Mouse (Mus musculus) C2C12 (cell line): Measurements from ENCODE around the gene Slc1a4.

Experiments
- CTCF ChIP-seq: IDR thresholded peaks from one replicate; pipeline ENCODE4 v1.5.1; 2011; ENCODE audit not compliant: control insufficient read depth, insufficient read depth, insufficient read length
- MAX ChIP-seq: IDR thresholded peaks from one replicate; pipeline ENCODE4 v1.6.1; 2011; ENCODE audit warnings: mild to moderate bottlenecking, control low read depth
- MYOD1 ChIP-seq: IDR thresholded peaks from one replicate; pipeline ENCODE4 v1.6.1; 2011; ENCODE audit warnings: low read depth; ENCODE audit not compliant: control insufficient read depth, insufficient read length
- MYOG ChIP-seq: IDR thresholded peaks from one replicate; pipeline ENCODE4 v1.6.1; 2011; ENCODE audit not compliant: control insufficient read depth, insufficient read length; ENCODE audit errors: extremely low read depth
- USF1 ChIP-seq: IDR thresholded peaks from one replicate; pipeline ENCODE4 v1.6.1; 2011; ENCODE audit warnings: low read depth, mild to moderate bottlenecking, control low read depth, moderate library complexity

DNA sequence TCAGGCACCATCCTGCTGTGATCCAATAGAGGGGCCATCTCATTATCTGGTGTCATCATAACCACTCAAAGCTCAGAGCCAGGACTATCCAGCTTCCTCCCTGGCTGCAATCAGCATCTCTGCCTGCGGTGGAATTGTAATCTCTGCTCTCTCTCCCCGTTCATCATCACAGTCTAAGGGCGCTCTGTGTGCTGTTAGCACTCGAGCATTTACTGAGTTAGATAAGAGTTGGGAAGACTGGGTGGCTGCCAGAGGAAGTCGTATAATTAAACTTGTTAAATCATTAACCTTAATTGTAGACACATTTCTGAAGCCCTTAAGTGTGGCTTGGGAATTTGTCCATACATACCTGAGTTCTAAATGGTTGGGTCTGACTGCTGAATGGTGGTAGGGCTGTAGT is 53.8 kb downstream of the Slc1a4 start:
- TF ChIP-seq MAX (no peak), CTCF (no peak), MYOD1 (no peak), USF1 (no peak), MYOG (no peak)
